ENCODE assay signal across 9 mouse cellular contexts in genomic region chr8:95067582-95067981, GRCm38 (mm10). TPM values are rescaled to one million over a fixed set of nuclear protein-coding genes. Genes with fewer than 3 reads are reported as not detected.
A peak's percentile ranks its signal among the peaks of the same experiment; 100 is the strongest.
DNase-seq lines count a peak whose midpoint lies in the region; ATAC-seq and TF ChIP-seq lines count a peak whose summit lies in the region.
"Had no signal": no experiment of that assay in that cellular context is flagged by ENCODE, and none has a peak within 500 bp of the region (broad histone marks: within the 10 kb centered on the region; RNA-seq: fewer than 3 reads in every experiment).

No protein-coding gene starts in this region.

- no peaks in the 10 kb centered on the region for H3K36me3 ChIP-seq in liver, postnatal 0 days (replicated peaks; ENCODE audit: insufficient read depth, low read length)

- no peaks in the 10 kb centered on the region for H3K27me3 ChIP-seq in liver, postnatal 0 days (ENCODE audit: insufficient read depth, low read length)

- TF ChIP-seq EP300 in liver, postnatal 0 days (IDR thresholded peaks at IDR 0.05; ENCODE audit: low read depth) = no peak

- whole genome bisulfite sequencing in liver, postnatal 0 days (ENCODE audit: insufficient replicate concordance) = 45% methylated on average over 3 of the region's 3 CpGs

- no peaks in the 10 kb centered on the region for H3K9me3 ChIP-seq in liver, postnatal 0 days (ENCODE audit: low read length)

- no peak for ATAC-seq in cerebellum, adult (ENCODE audit: insufficient number of reproducible peaks, low FRiP score, low TSS enrichment)
- ATAC-seq in liver, postnatal 0 days = no peak

- no peak overlapping the region for H3K27ac ChIP-seq in liver, postnatal 0 days (ENCODE audit: low read depth)

- no peaks in the 10 kb centered on the region for H3K4me1 ChIP-seq in liver, postnatal 0 days (ENCODE audit: insufficient read depth)

- DNase-seq in cerebellum, adult 11-12 months = peak; percentile 33
- DNase-seq in left cerebral cortex, postnatal 14 days (ENCODE audit: low spot score in 2 of 2) = peak; percentile 48 to 52
- no peak for DNase-seq in left cerebral cortex, adult 11 months (ENCODE audit: low spot score)
- peak; percentile 80 for DNase-seq in adrenal gland, postnatal 10 days
- DNase-seq in gastrocnemius, postnatal 14 days = peak; percentile 54
- peak; percentile 82 for DNase-seq in liver, postnatal 0 days
- peak; percentile 54 to 85 for DNase-seq in spleen, postnatal 10 days (ENCODE audit: low spot score in 2 of 2)

- intact Hi-C loops in left cerebral cortex, postnatal 14 days (cut with DNase I) = no loop called here
- intact Hi-C loops in gastrocnemius, postnatal 14 days (cut with DNase I; ENCODE audit: low total_unique reads) = no loop called here

- H3K9ac ChIP-seq in liver, postnatal 0 days (replicated peaks) = no peak overlapping the region

- no peak overlapping the region for H3K4me3 ChIP-seq in liver, postnatal 0 days (ENCODE audit: low read depth, low read length)

- H3K4me2 ChIP-seq in liver, postnatal 0 days (ENCODE audit: low read depth, low read length) = no peak overlapping the region

- peak; percentile 82 for TF ChIP-seq CTCF in liver, postnatal 0 days (IDR thresholded peaks at IDR 0.05; ENCODE audit: low read depth)

RNA-seq across cellular contexts. Expression of gene Drc7, which starts 12.7 kb away (rescaled TPM):
- total RNA-seq in left cerebral cortex, postnatal 14 days (2021) = 1 to 10 TPM; 1.3 to 2.1 TPM
- total RNA-seq in adrenal gland, postnatal 10 days (2021) = not detected
- total RNA-seq in gastrocnemius, postnatal 14 days (2021) = not detected
- 0.21 and 0.28 TPM in 2 replicates for polyA plus RNA-seq in liver, postnatal 0 days (2015; fragmentation: Nextera tagmentation; extraction: Ambion mirVana)
- polyA plus RNA-seq: heart, embryonic 14.5 days had no signal

RNA-seq across cellular contexts. Expression of gene Katnb1, which starts 13.4 kb away (rescaled TPM):
- 10 to 100 TPM; 43.9 to 47.2 TPM for total RNA-seq in left cerebral cortex, postnatal 14 days (2021)
- total RNA-seq in adrenal gland, postnatal 10 days (2021) = 10 to 100 TPM in 1 of 2 experiments, 1 to 10 TPM in 1; 9.4 to 16.1 TPM
- 1 to 10 TPM; 5.4 to 7.5 TPM for total RNA-seq in gastrocnemius, postnatal 14 days (2021)
- 4.7 and 5.1 TPM in 2 replicates for polyA plus RNA-seq in liver, postnatal 0 days (2015; fragmentation: Nextera tagmentation; extraction: Ambion mirVana)

RNA-seq across cellular contexts. Expression of gene Adgrg3, which starts 50.1 kb away (rescaled TPM):
- under 1 TPM; 0.68 to 0.89 TPM for total RNA-seq in left cerebral cortex, postnatal 14 days (2021)
- 1 to 10 TPM; 4.0 to 4.5 TPM for total RNA-seq in adrenal gland, postnatal 10 days (2021)
- total RNA-seq in gastrocnemius, postnatal 14 days (2021) = under 1 TPM; 0.33 TPM
- polyA plus RNA-seq in liver, postnatal 0 days (2015; fragmentation: Nextera tagmentation; extraction: Ambion mirVana) = 8.9 and 9.6 TPM in 2 replicates
